Mouse (Mus musculus): ENCODE data around the gene Anxa6.

The Anxa6 gene

GRCm38 (mm10) chr11:55033040-55033660, at the start of gene Anxa6:
Gene Anxa6 (minus strand): TSS chr11:55033445.
- DNase-seq: peak; percentile 84

GRCm38 (mm10) chr11:55081206-55081605, 48.0 kb upstream of the Anxa6 start:
- no peak for DNase-seq

- no peak for DNase-seq
These were observed 45.9 kb upstream of the Anxa6 start for GRCm38 (mm10) chr11:55079180-55079579.

GRCm38 (mm10) chr11:55078502-55078901, 45.3 kb upstream of the Anxa6 start:
- DNase-seq: no peak

- peak; percentile 68 for DNase-seq
These were observed 44.3 kb upstream of the Anxa6 start, which contains the start of gene Ccdc69 for GRCm38 (mm10) chr11:55077331-55078231. Gene Ccdc69 (minus strand): TSS chr11:55078131.

- no peak for DNase-seq
These were observed 43.0 kb upstream of the Anxa6 start for GRCm38 (mm10) chr11:55076234-55076633.

GRCm38 (mm10) chr11:55075602-55076001, 42.4 kb upstream of the Anxa6 start:
- peak; percentile 87 for DNase-seq

GRCm38 (mm10) chr11:55073191-55073590, 39.9 kb upstream of the Anxa6 start:
- no peak for DNase-seq

- DNase-seq: no peak
These were observed 39.2 kb upstream of the Anxa6 start for GRCm38 (mm10) chr11:55072467-55072866.

GRCm38 (mm10) chr11:55071344-55071743, 38.1 kb upstream of the Anxa6 start:
- no peak for DNase-seq

GRCm38 (mm10) chr11:55069023-55069422, 35.8 kb upstream of the Anxa6 start:
- no peak for DNase-seq

- DNase-seq: no peak
These were observed 33.7 kb upstream of the Anxa6 start for GRCm38 (mm10) chr11:55066921-55067320.

GRCm38 (mm10) chr11:55062856-55063255, 29.6 kb upstream of the Anxa6 start:
- no peak for DNase-seq

GRCm38 (mm10) chr11:55060802-55061201, 27.6 kb upstream of the Anxa6 start:
- DNase-seq: no peak

GRCm38 (mm10) chr11:55057511-55057910, 24.3 kb upstream of the Anxa6 start:
- DNase-seq: no peak

GRCm38 (mm10) chr11:55050837-55051510, 17.7 kb upstream of the Anxa6 start:
- no peak for DNase-seq

GRCm38 (mm10) chr11:55046600-55046999, 13.4 kb upstream of the Anxa6 start:
- DNase-seq: no peak

GRCm38 (mm10) chr11:55041348-55041747, 8.1 kb upstream of the Anxa6 start:
- DNase-seq: no peak

- DNase-seq: peak; percentile 61
These were observed 6.3 kb upstream of the Anxa6 start for GRCm38 (mm10) chr11:55039591-55039990.

- no peak for DNase-seq
These were observed 3.4 kb upstream of the Anxa6 start for GRCm38 (mm10) chr11:55036601-55037000.

GRCm38 (mm10) chr11:55032286-55032685, 959 bp downstream of the Anxa6 start:
- no peak for DNase-seq

GRCm38 (mm10) chr11:55031991-55032280, 1.3 kb downstream of the Anxa6 start:
- DNase-seq: no peak

- no peak for DNase-seq
These were observed 1.8 kb downstream of the Anxa6 start for GRCm38 (mm10) chr11:55031211-55031990.

Measured in cerebellum, adult 11-12 months (tissue).